Mouse (Mus musculus): ENCODE measurements around the gene Tmem53.

Tmem53 gene

DNA sequence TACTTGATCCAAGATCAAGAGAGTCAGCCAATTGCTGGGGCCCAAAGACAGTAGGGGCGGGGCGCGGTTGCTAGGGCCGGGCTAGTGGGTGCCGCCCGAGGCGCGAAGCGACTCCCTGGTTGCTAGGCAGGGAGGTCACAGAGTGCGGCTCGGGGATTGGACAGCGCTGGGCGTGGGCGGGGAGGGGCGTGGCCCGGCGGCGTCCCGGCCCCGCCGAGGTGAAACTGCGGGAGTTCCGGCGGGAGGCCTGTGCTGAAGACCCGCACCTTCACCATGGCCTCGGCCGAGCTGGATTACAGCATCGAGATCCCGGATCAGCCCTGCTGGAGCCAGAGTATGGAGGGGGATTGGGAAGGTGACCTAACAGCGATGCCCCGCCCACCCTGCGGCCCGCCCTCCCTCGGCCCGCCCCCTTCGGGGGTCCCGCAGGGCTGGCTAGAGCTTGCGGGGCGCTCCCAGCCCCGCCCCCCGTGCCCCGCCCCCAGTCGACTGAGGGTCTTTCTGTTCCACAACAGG, at the start of gene Tmem53, which contains the start of gene Armh1:
Gene Tmem53, plus strand, starts transcription at position 151 of the 516 bp plus-strand sequence.
Gene Armh1, minus strand, starts transcription at position 325 of the 516 bp plus-strand sequence.
- DNase-seq = peak; percentile 96

- DNase-seq = peak; percentile 65
Measured at GRCm38 (mm10) chr4:117202046-117202991, 49.4 kb upstream of the Tmem53 start.

DNA sequence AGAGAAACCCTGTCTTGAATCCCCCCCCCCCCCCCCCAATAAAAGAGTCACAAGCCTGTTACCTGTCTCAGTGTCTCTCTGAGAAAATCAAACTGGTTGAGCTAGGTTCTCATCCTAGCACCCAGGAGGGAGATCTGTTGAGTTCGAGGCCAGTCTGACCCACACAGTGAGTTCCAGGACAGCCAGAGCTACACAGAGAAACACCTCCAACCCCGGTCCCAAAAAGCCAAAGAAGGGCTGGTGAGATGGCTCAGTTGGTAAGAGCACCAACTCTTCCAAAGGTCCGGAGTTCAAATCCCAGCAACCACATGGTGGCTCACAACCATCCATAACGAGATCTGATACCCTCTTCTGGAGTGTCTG, 48.8 kb upstream of the Tmem53 start:
- DNase-seq = no peak

GRCm38 (mm10) chr4:117209592-117209991, 42.2 kb upstream of the Tmem53 start:
- DNase-seq = no peak

GRCm38 (mm10) chr4:117210147-117211074, 41.3 kb upstream of the Tmem53 start:
- DNase-seq = peak; percentile 87

GRCm38 (mm10) chr4:117214250-117214649, 37.5 kb upstream of the Tmem53 start:
- no peak for DNase-seq

- DNase-seq = no peak
Measured at GRCm38 (mm10) chr4:117217029-117217428, 34.7 kb upstream of the Tmem53 start.

DNA sequence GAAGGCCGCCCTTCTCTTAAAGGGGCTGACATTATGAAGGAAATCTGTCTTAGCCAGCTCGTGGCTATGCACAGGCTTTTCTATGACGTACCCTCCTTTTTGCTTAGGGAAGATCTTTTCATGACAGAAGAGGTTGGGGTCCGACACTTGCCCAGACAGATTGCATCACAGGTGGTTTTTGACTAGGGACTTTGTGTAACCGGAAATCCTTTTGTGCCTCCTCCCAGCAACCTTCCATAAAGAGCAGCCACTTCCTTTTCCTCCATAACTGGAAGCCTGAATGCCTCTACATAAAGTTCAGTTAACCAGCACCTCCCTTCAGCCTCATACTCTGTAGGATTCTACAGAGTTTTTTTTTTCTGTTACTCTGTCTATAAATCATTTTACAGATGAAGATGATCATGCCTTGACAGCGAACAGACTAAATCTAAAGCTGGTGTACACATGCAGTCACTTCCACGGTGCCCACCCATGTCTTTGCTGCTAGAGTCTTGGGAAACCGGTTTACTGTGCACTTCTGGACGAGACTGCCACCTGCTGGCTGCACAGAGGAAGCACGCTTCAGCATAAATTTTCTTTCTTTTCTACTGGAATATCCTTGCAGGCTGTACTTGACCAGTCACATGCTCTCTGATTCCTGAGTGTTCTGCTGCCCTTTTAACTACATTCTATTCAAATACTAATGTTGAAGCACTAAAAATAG, 33.1 kb upstream of the Tmem53 start:
- peak; percentile 68 for DNase-seq

- DNase-seq = no peak
Measured at GRCm38 (mm10) chr4:117220741-117221515, 30.8 kb upstream of the Tmem53 start.

- no peak for DNase-seq
Measured at GRCm38 (mm10) chr4:117221836-117222235, 29.9 kb upstream of the Tmem53 start.

DNA sequence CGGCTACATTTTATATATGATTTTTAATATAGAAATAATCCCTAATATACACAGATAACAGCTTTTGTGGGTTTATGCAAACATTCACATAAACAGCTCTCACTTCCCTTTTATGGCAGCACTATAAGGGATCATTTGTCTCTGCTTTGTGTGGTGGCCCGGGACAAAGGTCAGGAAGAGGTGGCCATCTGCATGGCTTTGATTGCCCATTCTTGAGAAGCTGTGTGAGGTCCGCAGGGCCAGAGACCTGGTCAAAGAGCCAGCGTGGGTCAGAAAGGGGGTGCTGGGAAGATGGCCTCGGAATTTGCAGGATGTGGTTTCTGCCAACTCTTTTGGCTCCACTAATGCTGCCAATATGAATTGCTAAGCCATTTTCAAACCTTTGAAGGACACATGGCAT, 28.8 kb upstream of the Tmem53 start:
- DNase-seq = no peak

DNA sequence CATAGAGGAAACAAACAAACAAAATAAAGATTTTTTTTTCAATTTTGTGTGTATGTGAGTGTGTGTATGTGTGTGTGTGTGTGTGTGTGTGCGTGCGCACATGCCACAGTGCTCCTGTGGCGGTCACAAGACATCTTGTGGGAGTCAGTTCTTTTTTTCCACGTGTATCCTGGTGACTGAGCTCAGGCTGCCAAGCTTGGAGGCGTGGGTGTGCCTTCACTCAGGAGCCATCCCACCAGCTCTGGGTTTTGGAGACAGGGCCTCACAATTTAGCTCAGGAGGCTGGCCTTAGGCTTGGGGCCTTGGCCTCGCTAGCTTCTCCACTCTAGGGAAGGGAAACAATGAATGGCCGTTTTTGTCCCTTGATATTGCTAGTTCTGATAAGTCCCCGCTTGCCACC, 27.6 kb upstream of the Tmem53 start:
- no peak for DNase-seq

- DNase-seq = no peak
Measured at GRCm38 (mm10) chr4:117225250-117225649, 26.5 kb upstream of the Tmem53 start.

GRCm38 (mm10) chr4:117229590-117229989, 22.2 kb upstream of the Tmem53 start:
- no peak for DNase-seq

DNA sequence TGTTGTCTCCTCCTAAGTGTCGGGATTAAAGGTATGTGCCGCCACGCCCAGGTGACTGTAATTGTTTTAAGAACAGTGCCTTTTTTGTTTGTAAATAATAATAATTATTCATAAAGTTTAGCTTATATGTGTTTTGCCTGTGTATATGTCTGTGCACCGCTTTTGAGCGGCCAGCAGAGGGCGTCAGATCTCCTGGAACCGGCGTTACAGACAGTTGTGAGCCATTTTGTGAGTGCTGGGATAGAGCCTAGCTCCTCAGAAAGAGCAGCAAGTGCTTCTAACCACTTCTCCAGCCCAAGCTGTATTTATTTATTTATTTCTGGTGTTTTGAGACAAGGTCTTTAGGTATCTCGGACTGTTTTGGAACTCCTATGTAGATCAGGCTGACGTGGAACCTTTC, 21.4 kb upstream of the Tmem53 start:
- no peak for DNase-seq

DNA sequence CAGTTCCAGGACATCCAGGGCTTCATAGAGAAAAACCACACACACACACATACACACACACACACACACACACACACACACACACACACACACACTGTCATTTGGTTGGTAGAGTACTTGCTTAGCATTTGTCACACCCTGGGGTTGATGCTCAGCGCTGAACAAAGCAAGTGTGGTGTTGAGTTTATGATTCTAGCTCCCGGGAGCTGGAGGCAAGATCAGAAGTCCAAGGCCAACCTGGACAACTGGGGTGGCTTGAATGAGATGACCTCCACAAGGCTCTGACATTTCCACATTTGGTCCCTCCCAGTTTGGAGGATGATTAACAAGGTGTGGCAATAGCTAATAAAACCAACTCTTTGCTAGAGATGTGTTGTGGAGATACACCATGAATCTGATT, 20.5 kb upstream of the Tmem53 start:
- DNase-seq = no peak

GRCm38 (mm10) chr4:117234166-117234741, 17.5 kb upstream of the Tmem53 start:
- DNase-seq = no peak

DNA sequence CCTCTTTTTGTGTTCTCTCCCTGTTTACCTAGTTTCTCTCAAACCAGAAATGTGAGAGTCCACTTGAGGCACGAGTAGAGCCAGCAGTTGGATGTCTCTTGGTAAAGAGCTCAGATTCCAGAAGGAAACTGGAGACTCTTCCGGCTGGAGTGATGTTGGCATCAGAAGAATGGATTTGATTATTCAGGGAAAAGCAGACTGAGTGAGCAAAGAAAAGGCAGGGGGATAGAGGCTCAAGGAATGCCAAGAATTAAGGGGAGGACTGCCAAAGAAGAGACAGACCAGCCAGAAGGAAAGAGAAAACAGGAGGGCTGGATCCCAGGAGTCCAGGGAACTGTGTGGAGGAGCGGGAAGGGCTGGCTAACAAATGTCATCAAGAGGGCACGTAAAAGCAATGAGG, 15.9 kb upstream of the Tmem53 start:
- DNase-seq = no peak

GRCm38 (mm10) chr4:117239153-117239552, 12.6 kb upstream of the Tmem53 start:
- DNase-seq = peak; percentile 63

DNA sequence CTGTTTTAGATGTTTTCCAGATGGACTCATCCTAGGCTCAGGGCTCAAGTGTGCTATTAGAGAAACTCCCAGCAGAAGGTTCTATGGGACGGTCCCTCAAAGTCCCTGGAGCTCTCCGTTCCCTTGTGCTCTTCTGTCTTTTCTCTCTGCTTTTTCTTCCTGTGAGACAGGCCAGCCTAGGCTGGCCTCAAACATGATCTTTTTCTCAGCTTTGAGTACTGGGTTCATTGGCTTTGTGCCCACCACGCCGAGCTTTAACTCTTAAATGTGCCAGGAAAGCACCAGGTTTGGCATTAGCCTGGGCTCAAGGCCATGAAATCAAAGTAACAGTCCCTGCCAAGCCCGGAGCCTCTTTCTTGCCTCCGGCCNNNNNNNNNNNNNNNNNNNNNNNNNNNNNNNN, 10.9 kb upstream of the Tmem53 start:
- no peak for DNase-seq

- no peak for DNase-seq
Measured at GRCm38 (mm10) chr4:117250982-117251381, 769 bp upstream of the Tmem53 start.

All from kidney, postnatal 14 days (tissue).